Mouse (Mus musculus): ENCODE results near the gene Tuba1c. TPM values are rescaled to one million over a fixed set of nuclear protein-coding genes. Genes with fewer than 3 reads are reported as not detected.
A peak's percentile ranks its signal among the peaks of the same experiment; 100 is the strongest.

The Tuba1c gene
- polyA plus RNA-seq, 1 experiment from 2014 or later, result 130 TPM

DNA sequence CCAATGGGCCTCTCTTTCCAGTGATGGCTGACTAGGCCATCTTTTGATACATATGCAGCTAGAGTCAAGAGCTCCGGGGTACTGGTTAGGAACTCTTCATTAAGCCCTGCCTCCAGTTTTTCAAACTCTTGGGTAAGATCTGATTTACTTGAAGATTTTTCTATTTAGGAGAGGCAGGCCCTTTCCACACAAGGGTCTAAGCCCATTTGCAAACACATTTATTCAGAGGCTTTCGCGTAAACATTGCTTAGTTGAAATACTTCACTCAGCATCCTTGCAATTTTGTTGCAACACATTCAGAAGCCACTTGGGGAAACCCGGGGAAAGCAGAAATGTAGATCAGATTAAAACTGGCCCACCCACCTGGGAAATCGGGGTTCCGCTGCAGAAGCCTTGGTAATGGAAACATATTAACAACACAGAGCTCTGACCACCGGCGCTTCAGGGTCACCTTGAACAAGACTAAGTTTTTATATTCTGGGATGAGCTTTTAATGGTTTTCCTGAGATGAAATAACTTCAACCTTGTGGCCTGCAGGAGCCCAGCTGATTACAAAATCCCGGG lies 34.7 kb upstream of the Tuba1c start:
- H3K27ac ChIP-seq (ENCODE audit: low read length), result no peak overlapping the region
- H3K9ac ChIP-seq (ENCODE audit: low read length), result no peak overlapping the region
- H3K36me3 ChIP-seq (ENCODE audit: control insufficient read depth, insufficient read depth), result no peaks in the 10 kb centered on the region
- 77% methylated on average over 9 of the region's 9 CpGs for WGBS
- no peaks in the 10 kb centered on the region for H3K27me3 ChIP-seq (ENCODE audit: control insufficient read depth, insufficient read depth, low read length)
- no peaks in the 10 kb centered on the region for H3K9me3 ChIP-seq (replicated peaks; ENCODE audit: control insufficient read depth, low read length)
- no peak overlapping the region for H3K4me3 ChIP-seq (ENCODE audit: low read length)
- ATAC-seq (replicated peaks; ENCODE audit: extremely low read depth, insufficient read depth, low FRiP score), result no peak
- H3K4me2 ChIP-seq (ENCODE audit: low read depth, low read length), result no peak overlapping the region
- H3K4me1 ChIP-seq (ENCODE audit: control insufficient read depth, insufficient read depth, low read length), result peaks cover 30% of the 10 kb centered on the region

- WGBS, result 79% methylated on average over 7 of the region's 7 CpGs
- Histone ChIP-seq H3K9ac (ENCODE audit: low read length) (peak overlapping the region; percentile 9; the same call in 1 of the 2 replicates), H3K27ac (ENCODE audit: low read length) (peak overlapping the region; percentile 24; the same call in 1 of the 2 replicates), H3K4me1 (ENCODE audit: control insufficient read depth, insufficient read depth, low read length) (peaks cover 33% of the 10 kb centered on the region), H3K9me3 (replicated peaks; ENCODE audit: control insufficient read depth, low read length) (no peaks in the 10 kb centered on the region), H3K4me2 (ENCODE audit: low read depth, low read length) (no peak overlapping the region), H3K27me3 (ENCODE audit: control insufficient read depth, insufficient read depth, low read length) (no peaks in the 10 kb centered on the region), H3K36me3 (ENCODE audit: control insufficient read depth, insufficient read depth) (no peaks in the 10 kb centered on the region), H3K4me3 (ENCODE audit: low read length) (no peak overlapping the region)
- ATAC-seq (replicated peaks; ENCODE audit: extremely low read depth, insufficient read depth, low FRiP score), result no peak
Observed at GRCm38 (mm10) chr15:98996840-98997239, 32.9 kb upstream of the Tuba1c start.

GRCm38 (mm10) chr15:98997938-98998774 lies 31.5 kb upstream of the Tuba1c start:
- peak overlapping the region; percentile 33 for H3K9ac ChIP-seq (ENCODE audit: low read length)
- H3K36me3 ChIP-seq (ENCODE audit: control insufficient read depth, insufficient read depth), result no peaks in the 10 kb centered on the region
- H3K27me3 ChIP-seq (ENCODE audit: control insufficient read depth, insufficient read depth, low read length), result no peaks in the 10 kb centered on the region
- H3K4me1 ChIP-seq (ENCODE audit: control insufficient read depth, insufficient read depth, low read length), result peaks cover 29% of the 10 kb centered on the region
- no peak overlapping the region for H3K4me3 ChIP-seq (ENCODE audit: low read length)
- H3K9me3 ChIP-seq (replicated peaks; ENCODE audit: control insufficient read depth, low read length), result no peaks in the 10 kb centered on the region
- ATAC-seq (replicated peaks; ENCODE audit: extremely low read depth, insufficient read depth, low FRiP score), result peak; percentile 70
- H3K4me2 ChIP-seq (ENCODE audit: low read depth, low read length), result peak overlapping the region; percentile 14
- peak overlapping the region; percentile 84 for H3K27ac ChIP-seq (ENCODE audit: low read length)
- WGBS, result 17% methylated on average over 13 of the region's 13 CpGs

- 0 out of 2 replicates have a peak overlapping the region, but pooled peaks have one; percentile 5 for H3K4me2 ChIP-seq (ENCODE audit: low read depth, low read length)
- H3K27ac ChIP-seq (ENCODE audit: low read length), result peak overlapping the region; percentile 84
- H3K27me3 ChIP-seq (ENCODE audit: control insufficient read depth, insufficient read depth, low read length), result no peaks in the 10 kb centered on the region
- H3K36me3 ChIP-seq (ENCODE audit: control insufficient read depth, insufficient read depth), result no peaks in the 10 kb centered on the region
- whole genome bisulfite sequencing, result 35% methylated on average over 6 of the region's 6 CpGs
- H3K9me3 ChIP-seq (replicated peaks; ENCODE audit: control insufficient read depth, low read length), result 0 out of 2 replicates have a peak, but pooled peaks cover 2% of the 10 kb centered on the region
- ATAC-seq (replicated peaks; ENCODE audit: extremely low read depth, insufficient read depth, low FRiP score), result no peak
- H3K4me3 ChIP-seq (ENCODE audit: low read length), result no peak overlapping the region
- peak overlapping the region; percentile 28 for H3K9ac ChIP-seq (ENCODE audit: low read length)
- peaks cover 26% of the 10 kb centered on the region for H3K4me1 ChIP-seq (ENCODE audit: control insufficient read depth, insufficient read depth, low read length)
Observed at GRCm38 (mm10) chr15:98998775-98999157, 30.9 kb upstream of the Tuba1c start.

DNA sequence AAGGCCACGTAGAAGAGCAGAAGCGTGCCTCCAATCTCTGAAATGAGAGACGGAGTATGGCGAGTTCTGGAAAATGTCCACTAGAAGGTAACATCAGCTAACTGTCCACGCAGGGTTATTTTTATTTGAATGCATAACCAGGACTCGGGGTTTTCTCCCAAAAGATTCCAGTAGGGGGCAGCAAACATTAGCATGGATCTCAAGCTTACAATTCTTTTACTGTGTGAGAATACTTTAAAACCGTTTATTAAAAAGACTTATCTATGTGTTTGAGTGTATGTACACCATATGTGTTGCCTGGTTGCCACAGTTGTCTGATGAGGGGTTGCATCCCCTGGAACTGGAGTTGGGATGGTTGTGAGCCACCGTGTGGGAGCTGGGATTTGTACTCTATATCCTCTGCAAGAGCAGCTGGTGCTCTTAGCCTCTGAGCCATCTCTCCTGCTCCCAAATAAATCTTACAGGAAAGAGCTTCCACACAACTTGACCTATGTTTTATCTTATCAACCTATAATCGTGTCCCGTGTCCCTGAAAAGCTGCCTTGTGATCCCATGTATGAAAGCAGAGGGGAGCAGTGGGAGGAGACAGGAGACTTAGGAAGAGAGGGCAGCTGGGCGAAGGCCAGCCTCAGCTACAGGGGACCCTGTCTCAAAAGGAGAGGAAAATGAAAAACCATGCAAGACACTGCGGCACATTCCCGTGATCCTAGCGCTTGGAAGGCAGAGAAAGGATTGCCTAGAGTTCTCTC lies 29.0 kb upstream of the Tuba1c start:
- H3K9me3 ChIP-seq (replicated peaks; ENCODE audit: control insufficient read depth, low read length), result 0 out of 2 replicates have a peak, but pooled peaks cover 2% of the 10 kb centered on the region
- no peak for ATAC-seq (replicated peaks; ENCODE audit: extremely low read depth, insufficient read depth, low FRiP score)
- peak overlapping the region; percentile 70 for H3K4me2 ChIP-seq (ENCODE audit: low read depth, low read length)
- H3K4me3 ChIP-seq (ENCODE audit: low read length), result no peak overlapping the region
- no peaks in the 10 kb centered on the region for H3K27me3 ChIP-seq (ENCODE audit: control insufficient read depth, insufficient read depth, low read length)
- no peaks in the 10 kb centered on the region for H3K36me3 ChIP-seq (ENCODE audit: control insufficient read depth, insufficient read depth)
- 30% methylated on average over 14 of the region's 14 CpGs for WGBS
- peaks cover 26% of the 10 kb centered on the region for H3K4me1 ChIP-seq (ENCODE audit: control insufficient read depth, insufficient read depth, low read length)
- no peak overlapping the region; the same call in 1 of the 2 replicates for H3K9ac ChIP-seq (ENCODE audit: low read length)
- no peak overlapping the region for H3K27ac ChIP-seq (ENCODE audit: low read length)

DNA sequence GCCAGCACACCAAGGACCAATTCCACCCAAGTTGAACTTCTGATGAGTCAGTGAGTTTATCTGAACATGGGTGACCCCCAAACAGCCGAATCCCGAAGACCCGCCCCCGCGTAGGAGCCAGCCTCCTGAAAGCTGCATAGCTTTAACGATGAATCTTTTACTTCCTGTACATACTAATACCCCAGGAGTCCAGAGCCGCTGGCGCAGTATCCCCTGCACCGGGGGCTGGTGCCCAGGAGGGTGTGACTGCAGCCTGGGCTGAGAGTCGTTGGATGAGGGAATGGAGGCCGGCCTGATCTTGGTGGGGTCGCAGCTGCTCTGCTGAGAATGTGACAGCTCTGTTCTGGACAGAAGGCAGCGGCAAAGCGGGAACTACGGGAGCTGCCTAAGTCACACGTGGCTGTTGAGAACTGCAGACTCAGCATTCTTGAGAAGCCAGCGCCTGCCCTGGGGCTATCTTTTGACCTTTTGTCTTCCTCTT lies 28.2 kb upstream of the Tuba1c start:
- peak; percentile 30; the same call in 1 of the 2 replicates for ATAC-seq (replicated peaks; ENCODE audit: extremely low read depth, insufficient read depth, low FRiP score)
- no peaks in the 10 kb centered on the region for H3K36me3 ChIP-seq (ENCODE audit: control insufficient read depth, insufficient read depth)
- H3K9me3 ChIP-seq (replicated peaks; ENCODE audit: control insufficient read depth, low read length), result 0 out of 2 replicates have a peak, but pooled peaks cover 2% of the 10 kb centered on the region
- peak overlapping the region; percentile 42 for H3K4me3 ChIP-seq (ENCODE audit: low read length)
- 12% methylated on average over 17 of the region's 17 CpGs for WGBS
- H3K9ac ChIP-seq (ENCODE audit: low read length), result peak overlapping the region; percentile 70
- H3K4me1 ChIP-seq (ENCODE audit: control insufficient read depth, insufficient read depth, low read length), result peaks cover 24% of the 10 kb centered on the region
- peak overlapping the region; percentile 70 for H3K4me2 ChIP-seq (ENCODE audit: low read depth, low read length)
- peak overlapping the region; percentile 32; the same call in 1 of the 2 replicates for H3K27ac ChIP-seq (ENCODE audit: low read length)
- H3K27me3 ChIP-seq (ENCODE audit: control insufficient read depth, insufficient read depth, low read length), result no peaks in the 10 kb centered on the region

DNA sequence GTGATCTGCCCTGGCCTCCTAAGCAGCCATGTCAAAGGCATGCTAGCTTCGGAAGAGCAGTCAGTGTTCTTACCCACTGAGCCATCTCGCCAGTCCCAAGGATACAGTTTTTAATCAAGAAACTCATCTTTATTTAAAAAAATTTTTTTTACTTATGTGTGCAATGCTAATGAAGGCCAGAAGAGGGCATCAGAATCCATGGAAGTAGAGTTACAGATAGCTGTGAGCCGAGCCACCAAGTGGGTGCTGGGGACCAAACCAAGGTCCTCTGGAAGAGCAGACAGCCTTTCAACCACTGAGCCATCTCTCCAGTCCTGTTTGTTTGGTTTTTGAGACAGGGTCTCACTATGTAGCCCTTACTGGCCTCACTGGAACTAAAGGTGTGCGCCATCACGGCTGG lies 26.1 kb upstream of the Tuba1c start:
- Histone ChIP-seq H3K4me3 (ENCODE audit: low read length) (no peak overlapping the region), H3K4me2 (ENCODE audit: low read depth, low read length) (no peak overlapping the region), H3K9ac (ENCODE audit: low read length) (no peak overlapping the region), H3K9me3 (replicated peaks; ENCODE audit: control insufficient read depth, low read length) (0 out of 2 replicates have a peak, but pooled peaks cover 2% of the 10 kb centered on the region), H3K27ac (ENCODE audit: low read length) (no peak overlapping the region), H3K27me3 (ENCODE audit: control insufficient read depth, insufficient read depth, low read length) (no peaks in the 10 kb centered on the region), H3K36me3 (ENCODE audit: control insufficient read depth, insufficient read depth) (no peaks in the 10 kb centered on the region), H3K4me1 (ENCODE audit: control insufficient read depth, insufficient read depth, low read length) (peaks cover 17% of the 10 kb centered on the region)
- ATAC-seq (replicated peaks; ENCODE audit: extremely low read depth, insufficient read depth, low FRiP score), result no peak
- 86% methylated on average over 5 of the region's 5 CpGs for WGBS

GRCm38 (mm10) chr15:99008801-99009241 lies 20.9 kb upstream of the Tuba1c start:
- no peak overlapping the region for H3K4me3 ChIP-seq (ENCODE audit: low read length)
- H3K27me3 ChIP-seq (ENCODE audit: control insufficient read depth, insufficient read depth, low read length), result no peaks in the 10 kb centered on the region
- no peaks in the 10 kb centered on the region for H3K9me3 ChIP-seq (replicated peaks; ENCODE audit: control insufficient read depth, low read length)
- 14% methylated on average over 6 of the region's 6 CpGs for WGBS
- peak overlapping the region; percentile 26; the same call in 1 of the 2 replicates for H3K9ac ChIP-seq (ENCODE audit: low read length)
- peaks cover 6% of the 10 kb centered on the region for H3K4me1 ChIP-seq (ENCODE audit: control insufficient read depth, insufficient read depth, low read length)
- peak overlapping the region; percentile 59 for H3K27ac ChIP-seq (ENCODE audit: low read length)
- H3K4me2 ChIP-seq (ENCODE audit: low read depth, low read length), result no peak overlapping the region
- no peaks in the 10 kb centered on the region for H3K36me3 ChIP-seq (ENCODE audit: control insufficient read depth, insufficient read depth)
- 0 out of 2 replicates have a peak, but pooled peaks have one; percentile 23 for ATAC-seq (replicated peaks; ENCODE audit: extremely low read depth, insufficient read depth, low FRiP score)
